Comparison of ENCODE assay signal across 8 mouse cellular contexts in the genomic region with DNA sequence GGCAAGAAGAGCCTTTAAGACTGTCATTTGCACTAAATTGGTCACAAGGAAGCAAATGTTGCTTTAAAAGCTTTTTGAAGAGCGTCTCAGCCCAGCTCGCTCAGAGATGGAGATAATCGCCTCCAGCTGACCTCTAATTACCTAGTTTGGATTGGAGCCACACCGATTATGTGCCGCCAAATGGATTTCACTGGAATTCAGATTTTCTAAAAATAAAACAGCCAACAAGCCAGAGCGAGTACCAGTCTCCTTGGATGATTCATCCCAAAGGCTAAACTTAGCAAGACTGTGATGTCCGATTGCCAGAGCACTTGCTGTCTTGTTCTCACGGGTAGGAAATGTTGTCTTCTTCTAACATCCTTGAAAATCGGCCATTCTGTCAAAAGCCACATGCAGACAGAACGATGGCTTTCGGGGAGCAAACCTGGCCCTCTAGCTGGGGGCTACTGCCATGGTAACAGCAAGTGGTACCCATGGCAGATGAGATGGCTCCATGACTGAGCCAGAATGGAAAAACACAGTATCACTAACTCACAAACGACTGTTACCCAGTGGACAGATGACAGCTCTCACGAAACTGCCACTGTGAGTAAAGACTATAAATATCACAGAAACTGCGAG.
DNase-seq lines count a peak whose midpoint lies in the region; ATAC-seq and TF ChIP-seq lines count a peak whose summit lies in the region.

No protein-coding gene starts in this region.

- no peak for ATAC-seq in heart, embryonic 12.5 days (ENCODE audit: insufficient number of reproducible peaks, low FRiP score)

- DNase-seq in gastrocnemius, adult 18-20 months (ENCODE audit: low spot score), result peak; percentile 32
- DNase-seq in gastrocnemius, postnatal 4 days (ENCODE audit: low spot score in 2 of 2), result no peak
- DNase-seq in embryo, embryonic 11 days, result peak; percentile 16
- DNase-seq in left cerebral cortex, postnatal 25 days (ENCODE audit: low spot score in 2 of 2), result peak; percentile 64 to 91
- DNase-seq in kidney, postnatal 14 days, result no peak
- DNase-seq in kidney, adult 2 months, result no peak
- no peak for DNase-seq in lung, postnatal 4 days

- H3K27ac ChIP-seq in heart, embryonic 12.5 days (ENCODE audit: poor library complexity, severe bottlenecking), result peak overlapping the region; percentile 69
- H3K27ac ChIP-seq in kidney, adult 2 months (ENCODE audit: insufficient read depth, low read depth, low read length), result no peak overlapping the region

- intact Hi-C loops in left cerebral cortex, postnatal 25 days (cut with DNase I), result loop anchor here (10.0 kb wide), 1 partner anchor 406 kb away; no protein-coding TSS in a partner anchor

- peak overlapping the region; percentile 41 for H3K4me2 ChIP-seq in heart, embryonic 12.5 days

- no peaks in the 10 kb centered on the region for H3K36me3 ChIP-seq in heart, embryonic 12.5 days
- H3K36me3 ChIP-seq in kidney, adult 2 months (ENCODE audit: control insufficient read depth, insufficient read depth, low read length), result no peaks in the 10 kb centered on the region

- WGBS in heart, embryonic 12.5 days, result 32% methylated on average over 14 of the region's 14 CpGs
- WGBS in kidney, adult 2 months, result 56% methylated on average over 14 of the region's 14 CpGs

- TF ChIP-seq POLR2A in kidney, adult 2 months (IDR thresholded peaks at IDR 0.05; ENCODE audit: low read depth, low read length), result no peak

- peaks cover 18% of the 10 kb centered on the region for H3K4me1 ChIP-seq in heart, embryonic 12.5 days (replicated peaks)
- no peaks in the 10 kb centered on the region for H3K4me1 ChIP-seq in kidney, adult 2 months (ENCODE audit: control insufficient read depth, insufficient read depth, low read length)

- no peak for TF ChIP-seq CTCF in kidney, adult 2 months (conservative IDR thresholded peaks at IDR 0.05; ENCODE audit: insufficient read depth, insufficient read length, low read depth, low read length)

- H3K9me3 ChIP-seq in heart, embryonic 12.5 days (replicated peaks), result no peaks in the 10 kb centered on the region

- H3K4me3 ChIP-seq in heart, embryonic 12.5 days, result no peak overlapping the region
- H3K4me3 ChIP-seq in kidney, adult 2 months (ENCODE audit: insufficient read depth, low read depth, low read length), result no peak overlapping the region

- no peaks in the 10 kb centered on the region for H3K27me3 ChIP-seq in heart, embryonic 12.5 days (replicated peaks)
- no peaks in the 10 kb centered on the region for H3K27me3 ChIP-seq in kidney, adult 2 months (replicated peaks; ENCODE audit: control insufficient read depth, insufficient read depth, low read length)

- H3K9ac ChIP-seq in heart, embryonic 12.5 days, result no peak overlapping the region

Comparison
In these comparisons a context has a peak if more than half of its experiments do, and no peak if none do; other contexts are left out.
1. DNase-seq: peak in gastrocnemius, adult 18-20 months (single experiment), embryo, embryonic 11 days (single experiment) and left cerebral cortex, postnatal 25 days (2 of 2); none in gastrocnemius, postnatal 4 days (0 of 2), kidney, postnatal 14 days (single experiment), kidney, adult 2 months (single experiment) and lung, postnatal 4 days (0 of 2).